Mouse (Mus musculus): ENCODE measurements at regions not wholly inside any gene's neighbourhood (a gene's known extent, or its start where the extent isn't known, plus 50 kb on each side); places are given as distances from the start of the nearest gene placed in this dataset.

- H3K27ac ChIP-seq (ENCODE audit: low read length) = no peak overlapping the region
- no peaks in the 10 kb centered on the region; the same call in 1 of the 2 replicates for H3K36me3 ChIP-seq (ENCODE audit: control insufficient read depth, insufficient read depth)
- H3K4me1 ChIP-seq (ENCODE audit: control insufficient read depth, insufficient read depth, low read length) = peaks cover 24% of the 10 kb centered on the region
- peaks cover 6% of the 10 kb centered on the region; the same call in 1 of the 2 replicates for H3K27me3 ChIP-seq (ENCODE audit: control insufficient read depth, insufficient read depth, low read length)
- H3K4me2 ChIP-seq (ENCODE audit: low read depth, low read length) = no peak overlapping the region
- no peak overlapping the region for H3K4me3 ChIP-seq (ENCODE audit: low read length)
- WGBS = 77% methylated on average over 3 of the region's 3 CpGs
- peaks cover 8% of the 10 kb centered on the region for H3K9me3 ChIP-seq (replicated peaks; ENCODE audit: control insufficient read depth, low read length)
- H3K9ac ChIP-seq (ENCODE audit: low read length) = no peak overlapping the region
- ATAC-seq (replicated peaks; ENCODE audit: extremely low read depth, insufficient read depth, low FRiP score) = no peak
Observed at GRCm38 (mm10) chr6:100480525-100480924, 190.4 kb downstream of the Shq1 start.

DNA sequence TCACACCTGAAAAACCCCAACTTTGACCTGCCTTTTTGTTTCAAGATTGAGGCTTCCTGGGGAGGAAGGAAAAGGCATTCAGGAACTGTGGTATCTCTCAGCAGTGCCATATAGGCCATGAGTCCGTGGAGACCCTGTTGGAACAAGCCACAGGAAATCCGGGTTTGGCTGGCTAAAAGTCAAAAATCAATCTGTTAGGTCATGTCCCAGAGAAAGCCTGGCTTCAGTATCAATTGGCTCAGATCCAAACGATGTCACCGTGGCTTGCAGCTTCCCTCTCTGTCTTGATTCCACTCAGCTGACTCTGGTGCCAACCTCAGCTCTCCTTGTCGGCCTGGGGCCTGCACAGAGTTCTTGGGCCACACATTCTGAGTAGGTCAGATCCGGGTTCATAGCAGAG lies 191.1 kb downstream of the Shq1 start:
- Histone ChIP-seq H3K27ac (ENCODE audit: low read length) (no peak overlapping the region), H3K4me3 (ENCODE audit: low read length) (no peak overlapping the region), H3K9ac (ENCODE audit: low read length) (no peak overlapping the region), H3K9me3 (replicated peaks; ENCODE audit: control insufficient read depth, low read length) (peaks cover 2% of the 10 kb centered on the region), H3K4me2 (ENCODE audit: low read depth, low read length) (no peak overlapping the region), H3K4me1 (ENCODE audit: control insufficient read depth, insufficient read depth, low read length) (peaks cover 24% of the 10 kb centered on the region), H3K36me3 (ENCODE audit: control insufficient read depth, insufficient read depth) (no peaks in the 10 kb centered on the region), H3K27me3 (ENCODE audit: control insufficient read depth, insufficient read depth, low read length) (peaks cover 6% of the 10 kb centered on the region; the same call in 1 of the 2 replicates)
- 16% methylated on average over 6 of the region's 6 CpGs for WGBS
- no peak for ATAC-seq (replicated peaks; ENCODE audit: extremely low read depth, insufficient read depth, low FRiP score)

DNA sequence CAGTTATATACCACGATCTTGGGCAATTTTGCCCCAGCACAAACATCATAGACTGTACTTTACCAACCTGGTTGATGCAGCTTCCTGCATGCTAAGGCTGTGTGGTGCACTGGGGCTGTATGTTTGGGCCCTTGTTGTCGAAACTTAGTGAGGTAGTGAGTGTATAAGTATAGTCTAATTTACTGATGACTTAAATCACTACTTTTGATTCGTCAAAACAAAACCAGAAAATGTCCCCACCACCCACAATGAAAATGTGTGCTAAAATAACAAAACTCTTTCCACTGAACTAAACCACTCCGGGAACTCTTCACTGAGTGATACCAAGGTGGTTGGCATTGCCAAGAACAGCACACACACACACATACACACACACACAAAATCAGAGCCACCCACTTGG lies 191.5 kb downstream of the Shq1 start:
- Histone ChIP-seq H3K4me1 (ENCODE audit: control insufficient read depth, insufficient read depth, low read length) (peaks cover 24% of the 10 kb centered on the region), H3K9ac (ENCODE audit: low read length) (no peak overlapping the region), H3K9me3 (replicated peaks; ENCODE audit: control insufficient read depth, low read length) (no peaks in the 10 kb centered on the region), H3K4me2 (ENCODE audit: low read depth, low read length) (no peak overlapping the region), H3K27me3 (ENCODE audit: control insufficient read depth, insufficient read depth, low read length) (peaks cover 6% of the 10 kb centered on the region; the same call in 1 of the 2 replicates), H3K27ac (ENCODE audit: low read length) (no peak overlapping the region), H3K36me3 (ENCODE audit: control insufficient read depth, insufficient read depth) (no peaks in the 10 kb centered on the region), H3K4me3 (ENCODE audit: low read length) (no peak overlapping the region)
- WGBS = 78% methylated on average over 4 of the region's 4 CpGs
- no peak for ATAC-seq (replicated peaks; ENCODE audit: extremely low read depth, insufficient read depth, low FRiP score)

DNA sequence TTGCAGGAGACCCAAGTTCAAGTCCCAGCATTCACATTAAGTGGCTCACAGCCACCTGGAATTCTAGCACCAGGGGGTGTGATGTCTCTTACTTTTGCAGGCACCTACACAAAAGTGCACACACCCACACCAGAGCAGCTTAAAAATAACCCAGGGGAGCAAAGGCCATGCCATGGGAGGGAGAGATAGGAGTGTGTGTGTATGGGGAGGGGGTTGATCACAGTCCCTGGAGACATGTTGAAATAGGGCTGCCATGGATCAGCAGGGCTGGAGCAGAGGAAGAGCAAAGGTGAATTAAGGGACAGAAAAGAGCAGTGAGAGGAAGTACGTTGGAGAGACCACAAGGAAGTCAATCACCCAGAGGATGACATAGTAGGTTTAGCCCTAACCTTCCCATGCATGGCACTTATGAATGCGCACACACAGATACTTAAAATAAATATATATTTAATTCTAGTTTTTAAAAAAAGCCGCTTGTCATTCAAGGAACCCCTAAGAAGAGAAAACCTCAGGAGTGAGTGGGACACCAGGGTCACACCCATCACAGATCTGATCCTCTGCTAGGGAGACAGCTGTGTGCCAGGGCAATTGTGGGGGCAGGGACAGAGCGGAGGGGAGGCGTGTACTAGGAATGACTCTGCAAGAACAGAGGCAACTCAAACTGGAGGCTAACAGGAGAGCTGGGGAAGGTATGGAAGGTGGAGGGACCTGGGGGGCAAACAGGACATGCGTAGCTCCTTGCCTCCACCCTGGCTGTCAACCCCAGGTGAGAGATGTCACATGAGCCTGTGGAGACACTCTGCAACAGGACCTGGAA lies 189.5 kb upstream of the Rybp start:
- Histone ChIP-seq H3K36me3 (ENCODE audit: control insufficient read depth, insufficient read depth) (no peaks in the 10 kb centered on the region), H3K27ac (ENCODE audit: low read length) (no peak overlapping the region), H3K27me3 (ENCODE audit: control insufficient read depth, insufficient read depth, low read length) (no peaks in the 10 kb centered on the region), H3K9ac (ENCODE audit: low read length) (no peak overlapping the region), H3K9me3 (replicated peaks; ENCODE audit: control insufficient read depth, low read length) (peaks cover 8% of the 10 kb centered on the region), H3K4me3 (ENCODE audit: low read length) (no peak overlapping the region), H3K4me1 (ENCODE audit: control insufficient read depth, insufficient read depth, low read length) (peaks cover 7% of the 10 kb centered on the region), H3K4me2 (ENCODE audit: low read depth, low read length) (no peak overlapping the region)
- 81% methylated on average over 6 of the region's 6 CpGs for WGBS
- no peak for ATAC-seq (replicated peaks; ENCODE audit: extremely low read depth, insufficient read depth, low FRiP score)

DNA sequence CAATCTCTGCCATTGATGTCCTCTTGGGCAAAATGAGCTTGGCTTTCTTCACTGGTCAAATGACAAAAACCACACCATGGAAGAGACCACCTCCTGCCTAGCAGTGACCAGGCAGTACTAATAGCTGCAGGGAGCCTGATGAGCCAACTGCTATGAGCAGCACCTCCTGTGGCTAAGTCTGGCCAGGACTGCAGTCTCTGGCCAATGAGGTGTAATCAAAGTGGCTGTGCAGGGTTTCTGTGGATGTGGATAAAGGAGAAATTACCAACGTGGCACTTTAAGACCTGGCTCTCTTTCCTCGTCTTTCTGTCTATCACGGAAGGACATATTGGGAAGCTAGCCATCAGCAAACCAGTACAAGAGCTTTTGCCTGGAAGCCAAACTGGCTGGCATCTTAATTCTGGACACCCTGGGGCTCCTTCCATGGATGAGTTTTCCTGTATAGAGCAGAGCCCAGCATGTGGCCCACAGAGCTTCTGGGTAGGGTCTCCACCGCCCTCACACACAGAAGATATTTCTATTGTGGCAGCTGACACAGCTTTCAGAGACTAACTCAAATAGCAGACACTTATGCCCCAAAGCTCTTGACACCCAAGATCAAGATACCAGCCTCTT lies 188.2 kb upstream of the Rybp start:
- H3K27ac ChIP-seq (ENCODE audit: low read length) = no peak overlapping the region
- H3K4me1 ChIP-seq (ENCODE audit: control insufficient read depth, insufficient read depth, low read length) = peaks cover 6% of the 10 kb centered on the region
- no peak overlapping the region for H3K9ac ChIP-seq (ENCODE audit: low read length)
- no peak overlapping the region for H3K4me3 ChIP-seq (ENCODE audit: low read length)
- 72% methylated on average over 4 of the region's 4 CpGs for WGBS
- H3K9me3 ChIP-seq (replicated peaks; ENCODE audit: control insufficient read depth, low read length) = peaks cover 8% of the 10 kb centered on the region
- H3K27me3 ChIP-seq (ENCODE audit: control insufficient read depth, insufficient read depth, low read length) = no peaks in the 10 kb centered on the region
- no peaks in the 10 kb centered on the region for H3K36me3 ChIP-seq (ENCODE audit: control insufficient read depth, insufficient read depth)
- no peak for ATAC-seq (replicated peaks; ENCODE audit: extremely low read depth, insufficient read depth, low FRiP score)
- no peak overlapping the region for H3K4me2 ChIP-seq (ENCODE audit: low read depth, low read length)

- no peak for ATAC-seq (replicated peaks; ENCODE audit: extremely low read depth, insufficient read depth, low FRiP score)
- H3K4me3 ChIP-seq (ENCODE audit: low read length) = no peak overlapping the region
- no peak overlapping the region for H3K4me2 ChIP-seq (ENCODE audit: low read depth, low read length)
- no peaks in the 10 kb centered on the region for H3K4me1 ChIP-seq (ENCODE audit: control insufficient read depth, insufficient read depth, low read length)
- H3K27ac ChIP-seq (ENCODE audit: low read length) = no peak overlapping the region
- no peak overlapping the region for H3K9ac ChIP-seq (ENCODE audit: low read length)
- no peaks in the 10 kb centered on the region for H3K36me3 ChIP-seq (ENCODE audit: control insufficient read depth, insufficient read depth)
- 0 out of 2 replicates have a peak, but pooled peaks cover 2% of the 10 kb centered on the region for H3K27me3 ChIP-seq (ENCODE audit: control insufficient read depth, insufficient read depth, low read length)
- peaks cover 8% of the 10 kb centered on the region for H3K9me3 ChIP-seq (replicated peaks; ENCODE audit: control insufficient read depth, low read length)
- WGBS = 79% methylated on average over 9 of the region's 9 CpGs
Observed at GRCm38 (mm10) chr6:100474326-100474725, 187.0 kb upstream of the Rybp start.

GRCm38 (mm10) chr6:100470071-100470470 lies 182.8 kb upstream of the Rybp start:
- no peaks in the 10 kb centered on the region for H3K36me3 ChIP-seq (ENCODE audit: control insufficient read depth, insufficient read depth)
- WGBS = 88% methylated on average over 2 of the region's 2 CpGs
- peaks cover 10% of the 10 kb centered on the region for H3K9me3 ChIP-seq (replicated peaks; ENCODE audit: control insufficient read depth, low read length)
- H3K9ac ChIP-seq (ENCODE audit: low read length) = no peak overlapping the region
- 0 out of 2 replicates have a peak, but pooled peaks cover 3% of the 10 kb centered on the region for H3K27me3 ChIP-seq (ENCODE audit: control insufficient read depth, insufficient read depth, low read length)
- no peak overlapping the region for H3K4me3 ChIP-seq (ENCODE audit: low read length)
- H3K27ac ChIP-seq (ENCODE audit: low read length) = no peak overlapping the region
- ATAC-seq (replicated peaks; ENCODE audit: extremely low read depth, insufficient read depth, low FRiP score) = no peak
- no peak overlapping the region for H3K4me2 ChIP-seq (ENCODE audit: low read depth, low read length)
- H3K4me1 ChIP-seq (ENCODE audit: control insufficient read depth, insufficient read depth, low read length) = no peaks in the 10 kb centered on the region

- Histone ChIP-seq H3K27me3 (ENCODE audit: control insufficient read depth, insufficient read depth, low read length) (no peaks in the 10 kb centered on the region), H3K9me3 (replicated peaks; ENCODE audit: control insufficient read depth, low read length) (peaks cover 22% of the 10 kb centered on the region), H3K4me2 (ENCODE audit: low read depth, low read length) (no peak overlapping the region), H3K4me3 (ENCODE audit: low read length) (no peak overlapping the region), H3K36me3 (ENCODE audit: control insufficient read depth, insufficient read depth) (no peaks in the 10 kb centered on the region), H3K4me1 (ENCODE audit: control insufficient read depth, insufficient read depth, low read length) (no peaks in the 10 kb centered on the region), H3K9ac (ENCODE audit: low read length) (no peak overlapping the region), H3K27ac (ENCODE audit: low read length) (no peak overlapping the region)
- 71% methylated on average over 2 of the region's 2 CpGs for WGBS
- no peak for ATAC-seq (replicated peaks; ENCODE audit: extremely low read depth, insufficient read depth, low FRiP score)
Observed at GRCm38 (mm10) chr6:100462757-100463156, 175.5 kb upstream of the Rybp start.

DNA sequence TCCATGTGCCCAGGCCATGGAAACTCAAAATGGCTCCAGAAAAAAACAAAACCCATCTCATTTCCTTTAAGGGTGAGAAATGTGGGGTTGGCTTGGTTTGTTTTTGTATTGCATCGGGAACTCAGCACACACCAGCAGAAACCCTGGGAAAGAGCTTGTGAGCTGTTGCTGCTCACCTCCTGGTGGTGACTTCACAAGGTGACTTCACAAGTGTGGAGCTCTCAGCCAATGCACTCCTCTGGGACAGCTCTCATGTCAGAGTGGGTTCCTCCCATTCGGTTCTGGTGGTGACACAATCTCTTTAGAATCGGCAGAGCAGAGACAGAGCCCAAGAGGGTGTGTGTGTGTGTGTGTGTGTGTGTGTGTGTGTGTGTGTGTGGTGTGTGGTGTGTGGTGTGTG lies 166.1 kb upstream of the Rybp start:
- no peaks in the 10 kb centered on the region for H3K36me3 ChIP-seq (ENCODE audit: control insufficient read depth, insufficient read depth)
- H3K4me3 ChIP-seq (ENCODE audit: low read length) = no peak overlapping the region
- WGBS = 65% methylated on average over 3 of the region's 3 CpGs
- peaks cover 7% of the 10 kb centered on the region for H3K9me3 ChIP-seq (replicated peaks; ENCODE audit: control insufficient read depth, low read length)
- no peaks in the 10 kb centered on the region for H3K27me3 ChIP-seq (ENCODE audit: control insufficient read depth, insufficient read depth, low read length)
- H3K9ac ChIP-seq (ENCODE audit: low read length) = no peak overlapping the region
- no peaks in the 10 kb centered on the region for H3K4me1 ChIP-seq (ENCODE audit: control insufficient read depth, insufficient read depth, low read length)
- H3K27ac ChIP-seq (ENCODE audit: low read length) = no peak overlapping the region
- H3K4me2 ChIP-seq (ENCODE audit: low read depth, low read length) = no peak overlapping the region
- ATAC-seq (replicated peaks; ENCODE audit: extremely low read depth, insufficient read depth, low FRiP score) = no peak
